Mouse (Mus musculus) right cerebral cortex, postnatal 10 days (tissue): ENCODE data around the gene D030056L22Rik.

ENCODE experiments used
- DNase-seq, 2 experiments: peaks; one replicate each; pipeline ENCODE4 v3.0.0; 2021; ENCODE audit warnings: low spot score in 2 of 2

D030056L22Rik gene

GRCm38 (mm10) chr19:18731077-18731476, 18.1 kb downstream of the D030056L22Rik start:
- no peak for DNase-seq

- DNase-seq: no peak
Measured at GRCm38 (mm10) chr19:18735901-18736300, 22.9 kb downstream of the D030056L22Rik start.

GRCm38 (mm10) chr19:18739146-18739545, 26.2 kb downstream of the D030056L22Rik start:
- no peak for DNase-seq

GRCm38 (mm10) chr19:18743946-18744345, 31.0 kb downstream of the D030056L22Rik start:
- no peak for DNase-seq

- no peak for DNase-seq
Measured at GRCm38 (mm10) chr19:18746576-18747340, 33.8 kb downstream of the D030056L22Rik start.

GRCm38 (mm10) chr19:18747379-18747778, 34.4 kb downstream of the D030056L22Rik start:
- DNase-seq: no peak

GRCm38 (mm10) chr19:18749598-18750339, 36.8 kb downstream of the D030056L22Rik start, which contains the start of gene Trpm6:
Trpm6 (plus strand) TSS chr19:18749983.
- no peak for DNase-seq

GRCm38 (mm10) chr19:18757191-18757590, 44.2 kb downstream of the D030056L22Rik start:
- DNase-seq: no peak

- no peak for DNase-seq
Measured at GRCm38 (mm10) chr19:18757706-18758105, 44.7 kb downstream of the D030056L22Rik start.

GRCm38 (mm10) chr19:18758269-18758668, 45.3 kb downstream of the D030056L22Rik start:
- DNase-seq: no peak

- peak in 1 of 2 experiments; percentile 17 for DNase-seq
Measured at GRCm38 (mm10) chr19:18758916-18759315, 45.9 kb downstream of the D030056L22Rik start.

- DNase-seq: no peak
Measured at GRCm38 (mm10) chr19:18766399-18766798, 53.4 kb downstream of the D030056L22Rik start.
